Mouse (Mus musculus): Measurements from ENCODE around the gene Il17f.

- no peak for TF ChIP-seq EP300 (IDR thresholded peaks at IDR 0.05; ENCODE audit: low read depth)
- TF ChIP-seq CTCF (IDR thresholded peaks at IDR 0.05; ENCODE audit: low read depth) = no peak
These were observed 12.1 kb downstream of the Il17f start for GRCm38 (mm10) chr1:20778366-20778765.

Measured in liver, embryonic 14.5 days (tissue).